Mouse (Mus musculus): ENCODE data around the gene Phb2.

GRCm38 (mm10) chr6:124663424-124663795 lies 48.7 kb upstream of the Phb2 start:
- TF ChIP-seq CTCF (IDR thresholded peaks at IDR 0.05; ENCODE audit: low read depth, low read length): no peak
- TF ChIP-seq POLR2A (IDR thresholded peaks at IDR 0.05; ENCODE audit: extremely low read depth, insufficient read depth, low read length): no peak

All from liver, adult 2 months (tissue).